Mouse (Mus musculus) cerebellum, adult 2 months (tissue): ENCODE results near the gene Pdzd2. TPM values are rescaled to one million over a fixed set of nuclear protein-coding genes. Genes with fewer than 3 reads are reported as not detected.
"Not testable (repeated sequence)": the region's sequence is repeated elsewhere in the genome, so short reads cannot be mapped to it uniquely, and the experiment has no call there.

Source experiments
- DNase-seq, 2 experiments: peaks; one replicate each; pipeline ENCODE4 v3.0.0; 2021
- H3K27ac ChIP-seq: fragments of 200-500 bp; 2 replicates; pipeline ENCODE4 v1.5.1; 2012; ENCODE audit warnings: low read length, control low read depth, inconsistent platforms; ENCODE audit not compliant: insufficient read depth
- H3K27me3 ChIP-seq: fragments of 200-500 bp; 2 replicates; pipeline ENCODE4 v1.6.1; 2012; ENCODE audit warnings: inconsistent platforms, mild to moderate bottlenecking, low read length, moderate library complexity; ENCODE audit not compliant: control insufficient read depth, insufficient read depth
- H3K4me1 ChIP-seq: fragments of 200-500 bp; 2 replicates; pipeline ENCODE4 v1.6.1; 2011; ENCODE audit warnings: low read length; ENCODE audit not compliant: control insufficient read depth, insufficient read depth
- H3K4me3 ChIP-seq: fragments of 200-500 bp; replicated peaks from 2 replicates; pipeline ENCODE3; 2011; ENCODE audit warnings: mild to moderate bottlenecking, low read depth, low read length, control low read depth; ENCODE audit not compliant: insufficient read depth
- CTCF ChIP-seq: fragments of 200-500 bp; IDR thresholded peaks from 2 replicates; pipeline ENCODE4 v1.5.1; 2011; ENCODE audit warnings: low read depth, mild to moderate bottlenecking, control low read depth, low read length, moderate library complexity, borderline replicate concordance; ENCODE audit not compliant: insufficient read depth
- POLR2A ChIP-seq: fragments of 200-500 bp; IDR thresholded peaks from 2 replicates; pipeline ENCODE4 v1.6.1; 2011; ENCODE audit warnings: low read length, control low read depth, borderline replicate concordance; ENCODE audit not compliant: insufficient read depth
- WGBS: fragments of 180-500 bp; shearing (Covaris S2); methylation state at CpG from one replicate; pipeline ENCODE4 v1.1.7; 2018; 5-methylcytosine and 5-hydroxymethylcytosine counted together
- polyA plus RNA-seq: library from polyadenylated mRNA; depleted of rRNA; stranded (reverse); fragments of >200 nt; gene quantifications from 2 replicates; pipeline ENCODE4 v1.2.3, GENCODE M21; 2012

Pdzd2 gene
- polyA plus RNA-seq, 1 experiment = 6.3 TPM

DNA sequence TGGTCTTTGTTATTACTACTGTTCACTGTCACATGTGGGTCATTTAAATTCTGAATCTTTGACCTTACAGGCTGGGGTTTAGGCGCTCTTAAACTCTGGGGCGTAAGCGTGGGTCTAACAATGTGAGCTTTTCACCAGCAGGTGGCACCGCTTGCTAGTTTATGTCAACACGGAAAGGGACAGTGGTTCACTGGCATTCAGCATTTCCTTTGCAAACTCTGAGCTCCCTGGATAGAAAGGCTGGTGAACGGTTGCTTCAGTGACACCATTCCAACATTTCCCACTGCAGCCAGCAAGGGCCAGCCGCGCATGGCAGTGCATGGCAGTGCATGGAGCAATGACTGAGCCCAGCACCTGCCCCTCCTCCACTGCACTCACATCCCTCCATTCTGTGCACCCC lies 368.5 kb downstream of the Pdzd2 start:
- TF ChIP-seq CTCF = peak; percentile 94
- TF ChIP-seq POLR2A = no peak
- WGBS = 10% methylated on average over 8 of the region's 8 CpGs
- no peak overlapping the region for H3K27ac ChIP-seq
- no peaks in the 10 kb centered on the region for H3K27me3 ChIP-seq
- peak; percentile 67 to 76 for DNase-seq
- peaks cover 10% of the 10 kb centered on the region for H3K4me1 ChIP-seq
- no peak overlapping the region for H3K4me3 ChIP-seq

DNA sequence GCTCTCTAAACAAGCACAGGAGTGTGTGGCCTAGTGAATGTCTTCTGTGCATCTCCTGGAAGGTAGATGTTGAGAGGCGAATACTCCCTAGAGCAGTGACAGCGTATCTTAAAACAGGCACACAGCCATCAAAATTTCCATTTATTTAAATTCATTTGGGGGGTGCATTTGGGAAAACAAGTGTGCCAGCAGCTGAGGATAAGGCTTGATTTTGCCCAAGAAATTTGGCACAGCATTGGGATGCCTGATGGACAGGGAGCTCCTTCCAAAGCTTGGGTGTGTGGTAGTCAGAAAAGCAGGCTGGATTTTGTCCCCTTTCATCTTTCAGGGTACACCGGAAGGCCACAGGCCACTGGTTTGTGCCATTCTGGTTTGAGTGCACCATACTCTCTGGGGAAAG lies 369.6 kb downstream of the Pdzd2 start:
- H3K4me3 ChIP-seq = no peak overlapping the region
- H3K27me3 ChIP-seq = no peaks in the 10 kb centered on the region
- TF ChIP-seq CTCF = no peak
- TF ChIP-seq POLR2A = no peak
- peaks cover 18% of the 10 kb centered on the region for H3K4me1 ChIP-seq
- H3K27ac ChIP-seq = no peak overlapping the region
- 82% methylated on average over 3 of the region's 3 CpGs for WGBS
- DNase-seq = no peak

DNA sequence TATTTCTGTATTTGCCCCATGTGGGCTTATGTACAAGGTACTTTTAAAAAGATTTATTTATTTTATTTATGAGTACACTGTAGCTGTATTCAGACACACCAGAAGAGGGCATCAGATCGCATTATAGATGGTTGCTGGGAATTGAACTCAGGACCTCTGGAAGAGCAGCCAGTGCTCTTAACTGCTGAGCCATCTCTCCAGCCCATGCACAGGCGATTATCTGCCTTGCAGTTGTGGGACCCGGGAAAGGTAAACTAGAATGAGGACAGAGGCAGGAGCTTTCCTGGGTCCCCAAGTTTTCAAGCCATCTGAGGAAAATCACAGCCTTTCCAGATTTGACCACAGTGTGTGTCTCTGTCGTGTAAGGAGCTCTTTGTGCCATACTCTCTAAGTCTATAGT lies 370.9 kb downstream of the Pdzd2 start:
- Histone ChIP-seq H3K27ac (no peak overlapping the region), H3K27me3 (no peaks in the 10 kb centered on the region), H3K4me1 (peaks cover 16% of the 10 kb centered on the region), H3K4me3 (no peak overlapping the region)
- TF ChIP-seq CTCF (no peak), POLR2A (no peak)
- 91% methylated on average over 4 of the region's 4 CpGs for WGBS
- no peak for DNase-seq

GRCm38 (mm10) chr15:12368357-12368756 lies 371.4 kb downstream of the Pdzd2 start:
- Histone ChIP-seq H3K27ac (no peak overlapping the region), H3K4me3 (no peak overlapping the region)
- 59% methylated on average over 11 of the region's 11 CpGs for WGBS

GRCm38 (mm10) chr15:12367306-12368080 lies 372.2 kb downstream of the Pdzd2 start:
- no peaks in the 10 kb centered on the region for H3K27me3 ChIP-seq
- H3K27ac ChIP-seq = no peak overlapping the region
- DNase-seq = no peak
- no peak overlapping the region for H3K4me3 ChIP-seq
- peaks cover 9% of the 10 kb centered on the region for H3K4me1 ChIP-seq
- no peak for TF ChIP-seq CTCF
- TF ChIP-seq POLR2A = no peak
- WGBS = 61% methylated on average over 13 of the region's 13 CpGs

More at GRCm38 (mm10) chr15:12368357-12368756, 371.4 kb downstream of the Pdzd2 start:
- Histone ChIP-seq H3K27me3 (no peaks in the 10 kb centered on the region), H3K4me1 (peaks cover 12% of the 10 kb centered on the region)
- DNase-seq = no peak
- no peak for TF ChIP-seq CTCF
- no peak for TF ChIP-seq POLR2A

DNA sequence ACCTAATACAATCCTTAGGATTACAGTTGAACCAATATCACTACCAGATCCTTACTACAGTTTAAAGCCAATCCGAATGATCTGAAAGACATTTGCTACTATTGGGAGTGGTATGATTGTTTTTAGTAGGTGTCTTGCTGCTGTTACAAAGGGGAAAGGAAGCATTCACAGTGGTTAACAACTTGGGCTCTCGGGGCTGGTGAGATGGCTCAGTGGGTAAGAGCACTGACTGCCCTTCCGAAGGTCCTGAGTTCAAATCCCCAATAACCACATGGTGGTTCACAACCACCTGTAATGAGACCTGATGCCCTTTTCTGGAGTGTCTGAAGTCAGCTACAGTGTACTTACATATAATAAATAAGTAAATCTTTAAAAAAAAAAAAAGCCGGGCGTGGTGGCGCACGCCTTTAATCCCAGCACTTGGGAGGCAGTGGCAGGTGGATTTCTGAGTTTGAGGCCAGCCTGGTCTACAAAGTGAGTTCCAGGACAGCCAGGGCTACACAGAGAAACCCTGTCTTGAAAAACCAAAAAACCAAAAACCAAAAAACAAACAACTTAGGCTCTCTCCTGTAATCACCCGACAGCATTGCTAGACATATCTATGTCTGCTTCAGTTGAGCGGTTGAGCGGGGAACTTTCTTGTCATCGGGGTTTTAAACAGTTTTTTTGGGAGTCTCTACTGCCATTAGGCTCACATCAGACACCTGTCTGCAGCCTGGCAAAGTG lies 373.0 kb downstream of the Pdzd2 start:
- not testable (repeated sequence) for DNase-seq, H3K4me3 ChIP-seq, H3K27ac ChIP-seq, H3K27me3 ChIP-seq, H3K4me1 ChIP-seq
- 79% methylated on average over 11 of the region's 11 CpGs for WGBS

- DNase-seq = peak; percentile 52 to 69
- TF ChIP-seq CTCF = no peak
- no peak for TF ChIP-seq POLR2A
- Histone ChIP-seq H3K4me3 (no peak overlapping the region), H3K4me1 (peaks cover 9% of the 10 kb centered on the region), H3K27ac (no peak overlapping the region), H3K27me3 (no peaks in the 10 kb centered on the region)
- WGBS = 5% methylated on average over 3 of the region's 3 CpGs
Measured at GRCm38 (mm10) chr15:12366072-12366469, 373.7 kb downstream of the Pdzd2 start.
